Mouse (Mus musculus) c-Kit-positive CD71-negative TER-119-negative erythroid progenitor cells, embryonic 14.5 days (primary cell): ENCODE results near the gene Fmnl1.
A peak's percentile ranks its signal among the peaks of the same experiment; 100 is the strongest.

Experiments used
- DNase-seq: peaks from one replicate; pipeline ENCODE4 v3.0.0-alpha.2; 2013; ENCODE audit warnings: low read depth

The Fmnl1 gene

DNA sequence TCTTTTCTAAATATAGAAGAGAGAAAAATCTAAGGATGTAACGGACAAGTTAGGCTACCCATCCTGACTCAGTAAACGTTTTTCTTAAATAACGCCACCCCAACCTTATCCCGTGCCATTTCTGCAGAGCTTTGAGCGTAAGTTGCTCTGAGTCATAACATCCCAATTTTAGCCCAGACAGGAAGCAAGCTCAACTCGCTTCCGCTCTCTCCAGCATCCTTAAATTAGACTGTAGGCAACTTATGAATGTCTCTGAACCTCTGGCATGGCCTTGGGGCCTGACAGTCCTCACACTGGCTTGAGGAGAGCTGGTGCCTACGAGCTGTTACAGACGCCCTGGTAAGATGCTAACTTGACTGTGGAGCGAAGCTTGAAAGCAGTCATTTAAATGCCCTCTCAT lies 52.5 kb downstream of the Fmnl1 start:
- no peak for DNase-seq

DNA sequence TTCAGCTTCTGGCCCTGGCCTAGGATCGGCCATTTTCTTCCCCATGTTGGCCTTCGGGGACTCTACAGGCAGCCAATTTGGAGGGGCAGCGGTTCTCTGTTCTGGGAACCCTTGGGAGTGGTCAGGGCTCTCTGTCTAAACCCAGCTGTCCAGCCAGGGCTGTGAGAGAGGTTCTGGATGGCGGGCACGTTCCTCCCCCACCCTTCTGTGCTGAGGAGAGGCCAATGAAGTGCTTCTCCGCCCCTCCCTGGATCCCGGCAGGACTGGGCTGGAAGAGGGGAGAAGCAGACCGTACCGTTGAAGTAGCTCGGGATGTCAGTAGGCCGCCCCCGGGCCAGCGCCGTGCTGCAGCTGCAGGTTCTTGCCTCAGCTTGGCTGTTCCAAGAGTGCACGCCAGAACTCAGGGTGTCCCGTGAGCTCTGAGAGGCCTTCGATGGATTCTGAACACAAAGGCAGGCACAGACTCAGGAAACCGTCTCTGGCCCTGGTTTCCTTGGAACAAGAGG lies 53.1 kb downstream of the Fmnl1 start:
- no peak for DNase-seq

GRCm38 (mm10) chr11:103229608-103230007 lies 58.7 kb downstream of the Fmnl1 start:
- DNase-seq: no peak

DNA sequence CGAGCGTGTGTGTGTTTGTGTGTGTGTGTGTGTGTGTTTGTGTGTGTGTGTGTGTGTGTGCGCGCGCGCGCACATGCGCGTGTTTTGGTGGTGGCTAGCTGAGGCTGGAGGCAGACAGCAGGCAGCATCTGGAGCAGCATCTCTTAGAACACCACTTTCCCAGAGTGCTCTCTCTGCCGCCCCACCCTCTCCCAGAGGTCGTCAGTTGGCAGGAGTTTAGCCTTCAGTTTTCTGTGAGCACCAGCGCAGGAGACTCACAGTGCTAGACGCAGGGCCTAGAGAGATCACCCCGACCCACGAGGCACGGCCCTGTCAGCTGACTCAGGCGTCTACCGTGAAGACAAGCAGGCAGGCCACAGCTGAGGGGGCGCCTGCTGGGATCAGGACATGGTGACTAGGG lies 59.7 kb downstream of the Fmnl1 start:
- no peak for DNase-seq

GRCm38 (mm10) chr11:103231367-103231766 lies 60.5 kb downstream of the Fmnl1 start:
- no peak for DNase-seq

GRCm38 (mm10) chr11:103232966-103233365 lies 62.1 kb downstream of the Fmnl1 start:
- peak; percentile 66 for DNase-seq

DNA sequence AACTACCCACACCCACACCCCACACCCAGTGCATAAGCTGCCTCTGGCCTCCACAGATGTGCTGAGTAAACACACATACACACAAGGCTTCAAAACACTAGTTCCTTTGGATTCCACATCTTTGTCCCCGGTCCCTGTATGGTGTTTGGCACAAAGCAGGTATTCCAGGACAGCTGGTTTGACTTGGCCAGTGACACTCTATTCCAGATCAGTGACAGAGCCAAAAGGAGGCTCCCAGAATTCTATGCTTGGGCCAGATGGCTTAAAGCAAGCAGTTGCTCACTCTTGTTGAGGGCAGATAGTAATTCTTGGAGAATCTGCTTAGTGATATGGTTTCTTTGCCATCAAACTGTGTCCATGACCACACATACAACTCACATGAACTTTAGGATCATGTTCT lies 63.5 kb downstream of the Fmnl1 start:
- no peak for DNase-seq

GRCm38 (mm10) chr11:103235702-103236101 lies 64.8 kb downstream of the Fmnl1 start:
- no peak for DNase-seq

- DNase-seq: no peak
These were observed 65.5 kb downstream of the Fmnl1 start for GRCm38 (mm10) chr11:103236431-103236830.

GRCm38 (mm10) chr11:103236903-103237302 lies 66.0 kb downstream of the Fmnl1 start:
- no peak for DNase-seq

DNA sequence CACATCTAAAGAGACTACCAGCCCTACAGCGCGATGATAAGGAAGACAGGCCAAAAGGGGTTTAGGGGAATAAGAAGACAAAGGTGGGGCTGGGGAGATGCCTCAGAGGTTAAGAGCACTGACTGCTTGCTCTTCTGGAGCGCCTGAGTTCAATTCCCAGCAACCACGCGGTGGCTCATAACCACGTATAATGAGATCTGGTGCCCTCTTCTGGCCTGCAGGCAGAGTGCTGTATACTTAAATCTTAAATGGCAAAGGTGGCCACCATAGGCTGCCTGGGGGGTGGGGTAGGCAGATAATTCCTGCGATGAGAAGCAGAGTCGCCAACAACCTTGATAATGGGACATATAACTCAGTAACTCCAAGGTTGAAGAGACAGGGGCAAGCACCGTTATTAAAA lies 66.8 kb downstream of the Fmnl1 start:
- no peak for DNase-seq

DNA sequence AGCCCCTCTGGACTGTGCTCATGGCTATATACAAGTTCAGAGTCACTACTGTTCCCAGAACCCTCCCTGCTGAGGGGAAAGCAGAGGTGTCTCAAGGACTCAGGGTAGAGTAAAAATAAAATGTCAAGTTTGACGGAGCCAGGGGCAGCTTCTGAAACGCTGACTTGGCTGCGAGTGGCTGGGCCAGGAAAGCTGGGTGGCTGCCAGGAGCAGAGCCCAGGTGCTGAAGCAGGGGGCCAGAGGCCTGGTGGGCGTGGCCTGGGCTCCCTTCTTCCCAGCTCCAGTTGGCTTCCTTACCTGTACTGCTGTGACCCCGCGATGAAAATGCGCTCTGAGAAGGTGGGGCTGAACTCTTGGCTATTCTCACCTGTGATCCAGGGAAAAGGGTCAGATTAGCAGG lies 69.8 kb downstream of the Fmnl1 start:
- DNase-seq: no peak

DNA sequence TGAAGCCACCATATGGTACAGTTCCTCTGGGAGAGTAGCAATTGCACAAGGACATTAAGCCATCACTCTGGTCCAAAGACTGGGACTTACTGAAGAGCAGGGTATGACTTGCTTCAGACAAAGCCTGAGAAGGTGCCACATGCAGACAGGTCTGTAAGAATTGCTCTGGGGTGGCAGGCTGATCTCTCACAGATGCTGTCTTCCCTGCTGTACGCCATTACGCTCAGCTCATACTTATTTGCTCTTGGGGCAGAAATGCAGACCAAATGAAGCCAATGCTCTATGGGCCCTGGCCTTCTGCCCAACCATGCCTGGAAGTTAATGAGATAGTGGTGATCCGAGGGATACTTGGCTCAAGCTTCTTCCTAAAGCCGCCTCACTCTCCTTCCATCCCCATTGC lies 73.9 kb downstream of the Fmnl1 start:
- DNase-seq: no peak

GRCm38 (mm10) chr11:103246081-103246730 lies 75.3 kb downstream of the Fmnl1 start:
- no peak for DNase-seq

- no peak for DNase-seq
These were observed 75.9 kb downstream of the Fmnl1 start for GRCm38 (mm10) chr11:103246731-103247290.

- no peak for DNase-seq
These were observed 76.7 kb downstream of the Fmnl1 start for GRCm38 (mm10) chr11:103247504-103248177.
